Mouse (Mus musculus): Measurements from ENCODE around the gene Cacna1a.

Cacna1a gene

GRCm38 (mm10) chr8:84640010-84640588, 251.9 kb downstream of the Cacna1a start:
- no peak for DNase-seq

- no peak for DNase-seq
Observed at GRCm38 (mm10) chr8:84640617-84641294, 252.5 kb downstream of the Cacna1a start.

- no peak for DNase-seq
Observed at GRCm38 (mm10) chr8:84641578-84642361, 253.5 kb downstream of the Cacna1a start.

GRCm38 (mm10) chr8:84643019-84643418, 254.8 kb downstream of the Cacna1a start:
- DNase-seq, result no peak

GRCm38 (mm10) chr8:84646800-84647199, 258.6 kb downstream of the Cacna1a start:
- no peak for DNase-seq

- DNase-seq, result no peak
Observed at GRCm38 (mm10) chr8:84647461-84647901, 259.2 kb downstream of the Cacna1a start.

- DNase-seq, result no peak
Observed at GRCm38 (mm10) chr8:84650213-84650612, 262.0 kb downstream of the Cacna1a start.

GRCm38 (mm10) chr8:84653092-84653631, 264.9 kb downstream of the Cacna1a start:
- DNase-seq, result no peak

GRCm38 (mm10) chr8:84654597-84654996, 266.4 kb downstream of the Cacna1a start:
- DNase-seq, result peak in 1 of 2 experiments; percentile 26

- no peak for DNase-seq
Observed at GRCm38 (mm10) chr8:84655336-84656190, 267.3 kb downstream of the Cacna1a start.

- peak in 1 of 2 experiments; percentile 22 for DNase-seq
Observed at GRCm38 (mm10) chr8:84656191-84656525, 267.9 kb downstream of the Cacna1a start.

- DNase-seq, result peak; percentile 73 to 85
Observed at GRCm38 (mm10) chr8:84656641-84657126, 268.4 kb downstream of the Cacna1a start.

- no peak for DNase-seq
Observed at GRCm38 (mm10) chr8:84657203-84657602, 269.0 kb downstream of the Cacna1a start.

GRCm38 (mm10) chr8:84657680-84658079, 269.4 kb downstream of the Cacna1a start:
- no peak for DNase-seq

GRCm38 (mm10) chr8:84658951-84659350, 270.7 kb downstream of the Cacna1a start:
- no peak for DNase-seq

GRCm38 (mm10) chr8:84659936-84660818, 271.9 kb downstream of the Cacna1a start:
- peak; percentile 77 to 85 for DNase-seq

- peak; percentile 39 to 51 for DNase-seq
Observed at GRCm38 (mm10) chr8:84660819-84661457, 272.7 kb downstream of the Cacna1a start.

- peak; percentile 72 to 81 for DNase-seq
Observed at GRCm38 (mm10) chr8:84661458-84661871, 273.2 kb downstream of the Cacna1a start.

GRCm38 (mm10) chr8:84661961-84662571, 273.8 kb downstream of the Cacna1a start:
- peak; percentile 69 to 76 for DNase-seq

- DNase-seq, result peak; percentile 89 to 91
Observed at GRCm38 (mm10) chr8:84662581-84663065, 274.4 kb downstream of the Cacna1a start, which contains the start of gene Ier2. Gene Ier2, minus strand, starts transcription at chr8:84662852.

All from thymus, postnatal 36 days (tissue).